Mouse (Mus musculus) layer of hippocampus, adult 11-12 months (tissue): Measurements from ENCODE around the gene Sacs.

ENCODE experiments used
- DNase-seq: peaks from one replicate; pipeline ENCODE4 v3.0.0; 2022; ENCODE audit warnings: low spot score

The Sacs gene

DNA sequence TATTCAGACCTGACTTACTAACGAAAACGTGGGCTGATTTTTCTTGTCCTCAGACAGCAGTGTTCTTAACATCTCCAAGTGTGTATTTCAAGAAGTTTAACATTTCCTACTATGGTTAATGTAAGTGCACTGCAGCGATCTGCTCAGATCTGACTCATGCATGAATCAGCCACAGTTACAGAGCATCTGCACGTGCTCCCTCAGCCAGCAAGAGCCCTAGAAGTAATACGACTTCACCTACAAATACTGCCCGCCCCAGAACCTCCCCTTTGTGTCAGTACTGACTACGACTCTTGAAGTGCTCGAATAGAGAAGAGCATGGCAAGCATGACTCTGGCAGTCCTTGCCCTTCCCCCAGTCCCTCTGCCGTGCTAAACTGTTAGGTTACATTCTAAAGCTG lies 100.5 kb downstream of the Sacs start:
- DNase-seq: peak; percentile 12

GRCm38 (mm10) chr14:61242611-61243010 lies 104.4 kb downstream of the Sacs start:
- no peak for DNase-seq

DNA sequence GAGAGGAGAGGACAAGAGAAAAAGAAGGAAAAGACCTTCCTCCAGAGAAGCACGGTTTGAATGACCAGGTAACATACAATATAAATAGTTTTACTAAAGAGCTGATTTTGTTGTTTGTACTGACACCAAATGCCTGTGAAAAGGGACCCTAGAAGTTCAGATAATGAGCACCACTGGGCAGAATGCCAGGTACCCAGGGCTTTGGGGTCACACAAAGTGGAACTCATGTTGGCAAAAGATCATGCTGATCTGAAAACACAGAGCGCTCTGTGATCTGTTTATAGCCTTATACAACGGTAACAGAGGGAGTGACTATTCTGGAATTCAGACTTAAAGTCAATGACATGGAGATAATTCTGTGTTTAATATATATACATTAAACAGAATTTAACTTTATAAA lies 108.2 kb downstream of the Sacs start:
- no peak for DNase-seq

- no peak for DNase-seq
Measured at GRCm38 (mm10) chr14:61252596-61253388, 114.5 kb downstream of the Sacs start.

DNA sequence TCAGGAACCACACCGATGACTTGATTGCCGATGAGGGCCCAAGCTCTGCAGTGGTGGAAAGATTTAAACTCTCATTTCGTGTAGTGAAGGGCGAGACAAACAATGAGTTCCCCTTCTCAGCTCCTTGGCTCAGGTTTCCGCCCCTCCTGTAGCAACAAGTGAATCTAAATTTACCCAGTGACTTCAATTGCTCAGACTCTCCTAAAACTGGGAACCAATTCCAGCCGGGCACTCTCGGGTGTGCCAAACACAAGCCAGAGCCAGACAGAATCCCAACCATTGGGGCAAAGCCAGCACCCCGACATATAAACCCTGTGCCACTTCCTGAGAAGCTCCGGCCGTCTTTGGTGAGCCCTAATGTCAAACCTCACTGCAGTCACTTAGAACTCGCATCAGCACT lies 120.1 kb downstream of the Sacs start, which contains the start of gene Sgcg:
Sgcg (minus strand) TSS at position 139 of the 400 bp plus-strand sequence.
- no peak for DNase-seq

- DNase-seq: no peak
Measured at GRCm38 (mm10) chr14:61259084-61259483, 120.8 kb downstream of the Sacs start.

- DNase-seq: no peak
Measured at GRCm38 (mm10) chr14:61267908-61268475, 129.7 kb downstream of the Sacs start.

DNA sequence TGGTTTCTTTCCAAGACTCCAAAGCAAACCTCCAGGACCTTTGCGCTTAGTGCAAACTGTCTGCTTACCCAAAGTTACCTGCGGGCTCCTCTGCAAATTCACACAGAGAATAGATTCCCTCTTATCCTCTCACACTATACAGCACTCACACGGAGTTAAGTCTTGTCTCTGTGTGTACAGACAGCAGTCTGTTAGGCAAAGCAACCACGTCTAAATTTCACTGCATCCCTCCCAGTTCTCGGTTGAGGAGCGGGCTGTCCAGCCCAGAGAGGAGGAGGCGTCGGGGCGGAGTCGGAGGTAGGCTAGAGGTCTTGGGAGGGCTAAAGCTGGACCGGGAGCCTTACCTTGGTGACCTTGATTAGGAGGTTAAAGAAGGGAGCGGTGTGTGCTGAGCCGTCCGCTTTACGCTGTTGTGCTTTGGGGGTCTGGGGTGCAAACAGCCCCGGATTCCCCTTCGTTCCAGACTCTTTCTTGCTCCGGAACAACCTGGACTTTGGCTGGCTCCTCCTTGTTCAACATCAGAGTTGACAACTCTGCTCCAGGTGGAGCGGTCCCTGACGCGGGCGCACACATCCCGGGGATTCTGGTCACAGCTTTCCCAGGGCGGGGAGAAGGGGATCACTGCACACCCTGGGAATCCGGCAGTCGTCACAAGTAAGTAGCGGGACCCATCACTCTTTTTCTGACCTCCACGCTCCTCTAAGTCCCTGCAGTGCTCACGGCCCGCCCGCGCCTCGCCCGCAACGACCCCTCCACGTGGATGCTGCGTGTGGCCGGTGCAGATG lies 136.3 kb downstream of the Sacs start:
- DNase-seq: no peak

- peak; percentile 21 for DNase-seq
Measured at GRCm38 (mm10) chr14:61277285-61277684, 139.0 kb downstream of the Sacs start.

DNA sequence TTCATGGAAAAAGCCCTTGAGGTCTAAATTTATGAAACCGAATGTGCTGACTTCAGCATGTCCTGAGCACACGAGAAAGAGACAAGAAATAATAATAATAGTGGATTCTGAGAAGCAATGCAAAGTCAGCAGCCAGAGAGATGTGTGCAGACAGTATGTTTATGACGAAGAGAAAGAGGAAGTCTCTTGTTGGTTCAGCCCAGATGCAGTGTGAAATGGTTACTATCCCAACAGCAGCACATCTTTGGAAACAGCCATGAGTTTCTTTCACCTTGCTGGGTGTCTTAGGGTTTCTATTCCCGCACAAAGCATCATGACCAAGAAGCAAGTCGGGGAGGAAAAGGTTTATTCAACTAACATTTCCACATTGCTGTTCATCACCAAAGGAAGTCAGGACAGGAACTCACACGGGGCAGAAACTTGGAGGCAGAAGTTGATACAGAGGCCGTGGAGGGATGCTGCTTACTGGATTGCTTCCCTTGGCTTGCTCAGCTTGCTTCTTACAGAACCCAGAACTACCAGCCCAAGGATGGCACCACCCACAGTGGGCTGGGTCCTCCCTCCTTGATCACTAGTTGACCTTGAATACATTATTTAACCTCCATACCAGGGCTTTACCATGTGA lies 140.5 kb downstream of the Sacs start:
- DNase-seq: no peak

DNA sequence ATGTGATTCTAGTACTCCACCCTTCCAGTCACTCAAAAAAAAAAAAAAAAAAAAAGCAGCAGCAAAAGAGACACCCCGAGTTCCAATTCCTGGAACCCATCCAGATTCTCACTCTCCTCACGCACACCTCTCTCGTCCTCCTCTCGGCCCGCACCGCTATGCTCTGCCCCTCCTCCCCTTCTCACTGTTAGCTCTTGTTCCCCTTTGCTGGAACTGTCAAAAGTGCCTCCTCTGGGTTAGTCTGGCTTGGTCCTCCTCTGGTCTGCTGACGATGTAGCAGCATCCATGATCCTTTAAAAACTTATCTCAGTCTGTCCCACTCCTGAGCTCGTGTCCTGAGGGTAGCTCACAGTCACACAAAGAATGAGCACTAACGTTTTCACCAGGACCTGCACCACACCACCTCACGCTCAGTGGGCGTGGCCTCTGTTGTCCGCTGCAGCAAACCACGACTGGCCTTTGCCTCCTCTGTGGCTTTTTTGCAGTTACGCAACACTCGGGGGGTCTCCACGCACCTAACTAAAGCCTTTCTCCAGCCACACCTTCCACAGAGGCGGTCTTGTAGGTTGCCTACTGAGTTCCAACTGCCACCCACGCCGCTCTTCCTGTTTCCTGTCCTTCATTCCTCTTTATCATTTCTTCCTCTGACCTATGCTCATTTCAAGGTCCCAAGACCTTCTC lies 150.5 kb downstream of the Sacs start:
- DNase-seq: no peak
